Mouse (Mus musculus) stomach, embryonic 16.5 days (tissue): ENCODE data around the gene Kif12. TPM values are rescaled to one million over a fixed set of nuclear protein-coding genes. Genes with fewer than 3 reads are reported as not detected.

Experiments
- ATAC-seq: fragments of 200-750 bp; cut with Nextera tagmentation; 2 replicates; pipeline ENCODE4 v1.8.0; 2017; ENCODE audit warnings: moderate number of reproducible peaks, moderate TSS enrichment; ENCODE audit not compliant: insufficient read depth, low FRiP score
- H3K27ac ChIP-seq: fragments of 300-500 bp; sonication (generic); 2 replicates; pipeline ENCODE4 v1.5.1; 2014; ENCODE audit warnings: low read length
- H3K27me3 ChIP-seq: fragments of 300-500 bp; sonication (generic); 2 replicates; pipeline ENCODE4 v1.6.1; 2014; ENCODE audit warnings: low read length, control low read depth, mixed read lengths; ENCODE audit not compliant: control insufficient read depth, insufficient read depth
- H3K36me3 ChIP-seq: fragments of 300-500 bp; sonication (generic); 2 replicates; pipeline ENCODE4 v1.6.1; 2014; ENCODE audit warnings: low read length; ENCODE audit not compliant: control insufficient read depth, insufficient read depth
- H3K4me1 ChIP-seq: fragments of 300-500 bp; sonication (generic); 2 replicates; pipeline ENCODE4 v1.6.1; 2014; ENCODE audit warnings: low read length, control low read depth, mixed read lengths; ENCODE audit not compliant: control insufficient read depth, insufficient read depth
- H3K4me2 ChIP-seq: fragments of 300-500 bp; sonication (generic); 2 replicates; pipeline ENCODE4 v1.6.1; 2014; ENCODE audit warnings: low read depth, low read length, mixed read lengths
- H3K4me3 ChIP-seq: fragments of 300-500 bp; sonication (generic); replicated peaks from 2 replicates; pipeline ENCODE4 v1.5.1; 2014; ENCODE audit warnings: mild to moderate bottlenecking, low read length
- H3K9ac ChIP-seq: fragments of 300-500 bp; sonication (generic); 2 replicates; pipeline ENCODE4 v1.6.1; 2014; ENCODE audit warnings: low read length
- H3K9me3 ChIP-seq: fragments of 300-500 bp; sonication (generic); replicated peaks from 2 replicates; pipeline ENCODE4 v1.6.1; 2016; ENCODE audit warnings: low read length, control low read depth; ENCODE audit not compliant: control insufficient read depth
- WGBS: fragments of 180-500 bp; shearing (Covaris S2); extraction: QIAGEN DNeasy Blood & Tissue Kit; methylation state at CpG from one replicate; pipeline ENCODE4 v1.1.7; 2014; 5-methylcytosine and 5-hydroxymethylcytosine counted together
- polyA plus RNA-seq: library from polyadenylated mRNA; unstranded; fragments of >200 nt; fragmentation: Nextera tagmentation; extraction: Ambion mirVana; gene quantifications from 2 replicates; pipeline ENCODE4 v1.2.1, GENCODE M21; 2015

The Kif12 gene
- polyA plus RNA-seq, 1 experiment from 2014 or later: 27.3 TPM

DNA sequence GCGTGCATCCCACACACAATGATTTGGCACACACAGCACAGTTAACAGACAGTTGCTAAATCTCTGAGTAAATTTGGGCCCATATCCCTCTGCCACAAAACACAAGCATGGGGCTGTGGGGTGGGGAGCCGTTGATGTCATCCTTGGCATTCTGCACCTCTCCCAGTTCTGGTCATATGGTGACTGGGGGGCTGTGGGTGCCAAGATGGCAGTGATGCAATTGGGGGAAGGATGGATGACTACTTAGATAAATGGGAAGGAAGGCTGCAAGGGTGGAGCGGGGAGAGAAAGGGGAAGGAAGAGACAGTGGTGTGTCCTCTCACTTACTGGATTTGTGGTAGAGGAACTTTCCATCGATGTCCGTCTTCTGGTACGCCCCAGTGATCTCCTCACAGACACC is 20.8 kb downstream of the Kif12 start:
- ATAC-seq: no peak
- Histone ChIP-seq H3K4me2 (no peak overlapping the region), H3K27ac (no peak overlapping the region), H3K9me3 (no peaks in the 10 kb centered on the region), H3K27me3 (no peaks in the 10 kb centered on the region), H3K4me1 (no peaks in the 10 kb centered on the region; the same call in 1 of the 2 replicates), H3K9ac (no peak overlapping the region), H3K36me3 (no peaks in the 10 kb centered on the region), H3K4me3 (no peak overlapping the region)
- 87% methylated on average over 6 of the region's 6 CpGs for WGBS

DNA sequence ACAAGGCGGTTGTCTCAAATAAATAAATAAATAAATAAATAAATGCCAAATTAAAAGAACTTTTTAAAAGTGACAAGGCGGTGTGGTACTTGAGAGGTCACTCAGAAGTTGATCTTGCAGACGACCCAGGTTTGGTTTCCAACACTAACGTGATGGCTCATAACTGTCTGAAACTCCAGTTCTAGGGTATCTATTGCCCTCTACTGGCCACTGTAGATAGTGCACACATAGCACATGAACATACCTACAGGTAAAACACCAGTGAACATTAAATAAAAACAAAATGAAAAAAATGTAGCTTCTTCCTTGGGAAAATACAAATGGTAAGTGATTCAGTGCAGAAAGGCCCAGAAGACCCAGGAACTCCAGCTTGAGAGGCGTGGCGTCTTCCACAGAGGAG is 24.7 kb downstream of the Kif12 start:
- 93% methylated on average over 6 of the region's 6 CpGs for WGBS
- no peaks in the 10 kb centered on the region for H3K36me3 ChIP-seq
- no peak overlapping the region for H3K4me3 ChIP-seq
- H3K4me1 ChIP-seq: no peaks in the 10 kb centered on the region
- no peak for ATAC-seq
- no peak overlapping the region for H3K4me2 ChIP-seq
- no peak overlapping the region for H3K9ac ChIP-seq
- H3K27ac ChIP-seq: no peak overlapping the region
- no peaks in the 10 kb centered on the region for H3K9me3 ChIP-seq
- no peaks in the 10 kb centered on the region for H3K27me3 ChIP-seq

DNA sequence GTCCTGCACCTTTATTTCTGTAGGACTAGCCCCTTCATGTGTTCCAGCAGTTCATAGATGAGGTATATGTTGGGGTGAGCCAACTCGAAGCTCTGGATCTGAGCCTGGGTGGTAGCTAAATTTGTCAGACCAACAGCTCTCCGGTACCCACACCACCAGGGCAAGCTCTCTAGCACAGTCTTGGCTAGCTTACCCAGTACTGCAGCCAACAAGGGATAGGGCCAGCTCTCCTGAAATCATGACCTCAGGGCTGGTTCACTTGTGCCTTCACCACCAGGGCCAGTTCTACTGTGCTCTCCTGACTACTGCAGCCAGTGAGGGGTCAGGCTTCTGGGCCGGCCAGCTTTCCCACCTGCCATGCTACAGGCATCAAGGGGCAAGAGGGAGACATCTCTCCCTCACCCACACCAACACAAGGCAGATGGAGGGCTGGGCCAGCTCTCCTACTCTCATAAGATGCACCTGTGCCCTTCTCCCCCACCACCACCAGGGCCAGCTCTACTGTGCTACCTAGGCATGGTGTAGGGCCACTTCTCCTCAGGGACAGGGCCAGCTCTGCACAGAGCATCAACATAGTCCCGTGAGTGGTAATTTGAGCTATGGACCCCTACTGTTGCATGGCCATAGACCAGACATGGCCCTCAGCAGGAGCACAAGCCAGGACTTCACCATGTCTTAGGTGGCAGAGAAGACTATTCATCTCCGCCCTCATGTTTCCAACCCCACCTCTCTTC is 41.9 kb downstream of the Kif12 start:
- WGBS: 93% methylated on average over 5 of the region's 5 CpGs
- ATAC-seq: no peak
- peaks cover 11% of the 10 kb centered on the region; the same call in 1 of the 2 replicates for H3K36me3 ChIP-seq

DNA sequence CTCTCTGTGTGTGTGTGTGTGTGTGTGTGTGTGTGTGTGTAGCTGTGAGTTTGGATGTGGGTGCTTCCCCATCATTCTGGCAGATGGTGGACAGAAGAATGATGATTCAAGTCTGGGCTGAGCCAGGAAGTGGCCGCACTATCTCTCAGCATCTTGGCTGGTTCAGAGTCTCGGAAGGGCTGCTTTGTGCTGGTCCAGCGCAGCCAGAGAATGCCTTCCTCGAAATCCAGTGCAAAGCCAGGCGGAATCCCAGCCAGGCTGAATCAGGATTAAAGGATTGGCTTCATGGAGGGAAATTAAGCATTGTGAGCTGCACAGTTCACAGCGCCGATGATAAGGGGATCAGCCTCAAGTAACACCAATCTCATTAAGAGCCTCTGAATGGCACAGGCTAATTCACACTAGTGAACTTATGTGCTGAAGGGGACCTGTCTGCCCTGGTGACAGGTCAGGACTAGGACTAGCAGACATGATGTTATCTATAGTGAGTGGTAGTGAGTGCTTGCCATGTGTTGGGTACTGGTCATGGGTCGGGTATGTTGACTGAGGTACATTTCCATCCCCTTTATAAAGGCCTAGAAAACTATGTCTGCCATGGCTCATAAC is 47.0 kb downstream of the Kif12 start:
- WGBS: 82% methylated on average over 8 of the region's 8 CpGs
- ATAC-seq: no peak

More for the DNA sequence above, 41.9 kb downstream of the Kif12 start:
- H3K4me3 ChIP-seq: no peak overlapping the region
- H3K9me3 ChIP-seq: no peaks in the 10 kb centered on the region
- H3K9ac ChIP-seq: no peak overlapping the region
- H3K27ac ChIP-seq: no peak overlapping the region
- no peak overlapping the region for H3K4me2 ChIP-seq
- no peaks in the 10 kb centered on the region for H3K27me3 ChIP-seq
- no peaks in the 10 kb centered on the region for H3K4me1 ChIP-seq

DNA sequence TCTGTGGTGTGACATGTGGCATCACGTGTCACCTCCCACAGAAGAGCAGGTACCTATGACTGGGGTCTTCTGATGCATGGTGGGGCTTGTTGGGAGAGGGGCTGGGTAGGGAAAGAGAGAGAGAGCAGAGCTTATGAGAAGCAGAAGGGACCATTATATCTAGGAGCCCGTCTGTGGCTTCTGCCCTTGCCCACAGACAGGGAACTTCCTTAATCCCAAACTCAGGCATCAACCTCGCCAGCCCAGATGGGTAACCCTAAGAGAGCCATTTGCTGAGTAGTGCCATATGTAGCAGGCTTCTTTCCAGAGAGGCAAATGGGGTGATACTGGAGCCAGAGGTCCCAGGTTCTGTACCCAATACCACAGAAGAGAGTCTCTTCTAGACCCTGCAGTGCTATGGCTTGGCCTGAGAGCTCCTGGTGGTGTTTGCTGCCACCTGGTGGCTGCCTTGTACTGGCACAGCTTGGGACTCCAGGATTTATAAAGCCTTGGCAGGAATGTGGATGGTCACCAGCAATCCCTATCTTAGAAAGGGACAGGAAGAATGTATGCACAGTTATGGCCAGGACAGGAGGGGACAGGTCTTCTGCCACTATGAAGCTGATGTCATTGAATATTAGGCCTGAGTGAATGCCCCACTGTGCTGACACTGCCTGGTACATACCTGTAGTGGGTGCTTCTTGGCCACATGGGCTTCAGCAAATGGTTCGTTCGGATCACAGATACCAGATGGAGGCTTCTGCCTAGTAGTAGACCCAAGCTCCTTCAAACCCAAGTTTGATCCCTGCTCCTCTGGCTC is 53.1 kb downstream of the Kif12 start:
- Histone ChIP-seq H3K27me3 (no peaks in the 10 kb centered on the region), H3K4me1 (no peaks in the 10 kb centered on the region), H3K9ac (no peak overlapping the region), H3K4me3 (no peak overlapping the region), H3K9me3 (no peaks in the 10 kb centered on the region), H3K36me3 (peaks cover 15% of the 10 kb centered on the region), H3K27ac (no peak overlapping the region), H3K4me2 (no peak overlapping the region)
- 86% methylated on average over 5 of the region's 5 CpGs for WGBS
- peak; percentile 81 for ATAC-seq

More for the DNA sequence above, 47.0 kb downstream of the Kif12 start:
- Histone ChIP-seq H3K4me2 (no peak overlapping the region), H3K4me3 (no peak overlapping the region), H3K36me3 (peaks cover 15% of the 10 kb centered on the region), H3K27me3 (no peaks in the 10 kb centered on the region), H3K9me3 (no peaks in the 10 kb centered on the region), H3K27ac (no peak overlapping the region), H3K9ac (no peak overlapping the region), H3K4me1 (no peaks in the 10 kb centered on the region)

Other genes starting within 250 kb of the Kif12 start
- gene Zfp618, start 206.6 kb downstream of the Kif12 start, polyA plus RNA-seq: 23.1 and 24.0 TPM in 2 replicates
- gene Ambp, start 17.3 kb downstream of the Kif12 start, polyA plus RNA-seq: 86.7 and 116 TPM in 2 replicates
- gene Col27a1, start 41.9 kb upstream of the Kif12 start, polyA plus RNA-seq: 13.3 and 15.0 TPM in 2 replicates
- gene Orm1, start 172.4 kb upstream of the Kif12 start, polyA plus RNA-seq: 0.23 TPM in 1 of 2 replicates, not detected in the other
- not detected in 2 replicates for gene Orm3, start 184.0 kb upstream of the Kif12 start, polyA plus RNA-seq
- not detected in 2 replicates for gene Orm2, start 190.3 kb upstream of the Kif12 start, polyA plus RNA-seq
- gene Akna, start 231.2 kb upstream of the Kif12 start, polyA plus RNA-seq: 6.2 and 7.0 TPM in 2 replicates